Mouse (Mus musculus) gonadal fat pad, adult 2 months (tissue): ENCODE data around the gene Wnt7b. TPM values are rescaled to one million over a fixed set of nuclear protein-coding genes. Genes with fewer than 3 reads are reported as not detected.

Source experiments
- DNase-seq: peaks from one replicate; pipeline ENCODE4 v3.0.0-alpha.2; 2012; ENCODE audit warnings: low read depth
- polyA plus RNA-seq: library from polyadenylated mRNA; depleted of rRNA; stranded (reverse); fragments of >200 nt; gene quantifications from 2 replicates; pipeline ENCODE4 v1.2.3, GENCODE M21; 2012

Gene Wnt7b
- polyA plus RNA-seq, 1 experiment, result 15.0 TPM

DNA sequence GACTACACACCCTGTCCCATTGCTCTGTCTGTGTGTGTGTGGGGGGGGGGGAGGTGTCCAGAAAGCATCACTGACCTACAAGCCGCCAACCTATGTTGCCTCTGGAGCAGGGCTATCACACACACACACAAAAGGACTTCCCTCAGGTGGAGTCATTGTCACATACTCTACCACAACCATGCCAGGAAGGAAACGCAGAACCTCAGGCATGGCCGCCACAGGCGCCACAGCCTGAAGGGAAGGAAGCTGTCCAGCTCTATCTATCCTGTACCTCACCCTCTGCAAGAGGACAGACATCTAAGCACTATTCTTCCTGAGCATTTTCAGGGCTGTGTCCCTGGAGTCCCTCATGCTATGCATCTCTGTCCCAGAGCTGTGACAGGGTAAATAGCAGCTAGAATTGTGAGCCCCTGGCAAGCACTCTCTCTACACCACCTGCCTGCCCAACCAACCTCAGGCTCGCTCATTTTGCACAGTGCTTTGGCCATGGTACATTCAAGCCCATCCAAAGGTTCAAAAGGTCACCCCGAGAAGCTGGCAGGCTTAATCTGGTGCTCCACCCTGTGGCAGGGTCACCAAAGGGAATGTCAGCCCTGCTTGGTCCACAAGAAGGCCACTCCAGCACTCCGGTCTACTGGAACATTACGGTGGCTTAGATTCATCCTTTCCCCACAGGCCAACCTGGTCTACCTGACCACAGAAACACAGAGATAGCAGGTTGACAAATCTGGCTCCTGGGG, 12.1 kb downstream of the Wnt7b start:
- DNase-seq, result no peak

DNA sequence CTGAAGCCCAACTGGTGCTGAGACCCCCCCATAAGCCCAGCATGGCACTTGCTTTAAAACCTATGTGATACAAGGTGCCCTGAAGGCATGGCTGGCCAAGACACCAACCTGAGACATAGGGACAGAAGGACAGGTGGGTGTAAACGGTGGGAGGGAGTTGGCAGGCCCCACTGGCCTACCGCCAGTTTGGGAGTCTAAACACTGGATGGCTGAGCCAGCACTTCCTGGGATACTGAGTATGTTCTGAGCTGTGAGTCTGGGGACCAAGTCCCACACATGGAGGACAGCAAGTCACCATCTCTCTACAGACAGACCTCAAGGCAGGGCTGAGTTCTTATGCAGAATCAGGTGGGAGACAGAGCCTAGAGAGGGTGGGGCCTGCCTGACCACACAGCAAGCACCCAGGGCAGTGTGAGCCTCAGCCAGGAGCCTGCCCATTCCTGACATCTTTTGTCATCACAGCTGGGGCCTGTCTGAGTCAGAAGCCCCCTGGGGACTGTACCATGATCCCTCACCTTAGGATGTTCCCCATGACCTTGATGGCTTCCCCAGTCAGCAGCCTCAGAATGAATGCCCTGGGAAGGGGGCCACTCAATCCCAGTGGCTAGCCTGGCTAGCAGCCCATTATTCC, 13.0 kb downstream of the Wnt7b start:
- no peak for DNase-seq

DNA sequence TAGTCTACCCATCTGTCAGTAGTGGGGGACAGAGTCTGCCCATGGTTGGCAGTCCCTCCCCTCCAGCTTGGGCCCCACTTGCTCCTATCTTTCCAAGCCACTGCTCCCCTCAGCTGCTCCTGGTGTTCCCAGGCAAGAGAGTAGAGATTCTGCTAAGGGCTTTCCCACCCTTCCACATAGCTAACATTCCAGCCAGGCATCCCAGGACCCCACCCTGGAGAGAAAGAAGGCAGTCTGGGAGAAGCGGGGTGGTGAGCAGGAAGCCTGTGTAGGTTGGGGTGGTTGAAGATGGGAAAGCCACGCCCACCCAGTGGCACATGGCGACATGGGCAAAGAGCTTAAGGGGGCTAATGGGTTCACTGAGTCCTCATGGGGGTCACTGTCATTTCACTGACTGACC, 13.9 kb downstream of the Wnt7b start:
- DNase-seq, result no peak

DNA sequence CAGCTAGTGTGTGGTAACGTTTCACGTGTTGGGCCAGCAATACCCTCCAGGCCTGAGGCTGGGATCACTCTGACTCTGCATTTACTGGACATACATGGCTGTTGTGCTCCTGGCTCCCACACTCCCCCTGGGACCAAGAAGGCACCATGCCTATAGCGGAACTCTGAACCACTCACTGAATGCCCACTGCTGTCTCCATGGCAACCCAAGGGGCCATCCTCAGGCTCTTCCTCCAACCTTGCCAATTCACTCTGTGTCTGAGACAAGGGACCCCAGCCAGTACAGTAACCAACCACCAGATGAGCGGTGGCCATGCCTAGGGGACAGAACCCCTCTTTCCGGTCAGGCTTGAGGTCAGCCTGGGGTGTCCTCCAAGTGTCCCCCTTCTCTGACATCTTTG, 17.3 kb downstream of the Wnt7b start:
- no peak for DNase-seq

DNA sequence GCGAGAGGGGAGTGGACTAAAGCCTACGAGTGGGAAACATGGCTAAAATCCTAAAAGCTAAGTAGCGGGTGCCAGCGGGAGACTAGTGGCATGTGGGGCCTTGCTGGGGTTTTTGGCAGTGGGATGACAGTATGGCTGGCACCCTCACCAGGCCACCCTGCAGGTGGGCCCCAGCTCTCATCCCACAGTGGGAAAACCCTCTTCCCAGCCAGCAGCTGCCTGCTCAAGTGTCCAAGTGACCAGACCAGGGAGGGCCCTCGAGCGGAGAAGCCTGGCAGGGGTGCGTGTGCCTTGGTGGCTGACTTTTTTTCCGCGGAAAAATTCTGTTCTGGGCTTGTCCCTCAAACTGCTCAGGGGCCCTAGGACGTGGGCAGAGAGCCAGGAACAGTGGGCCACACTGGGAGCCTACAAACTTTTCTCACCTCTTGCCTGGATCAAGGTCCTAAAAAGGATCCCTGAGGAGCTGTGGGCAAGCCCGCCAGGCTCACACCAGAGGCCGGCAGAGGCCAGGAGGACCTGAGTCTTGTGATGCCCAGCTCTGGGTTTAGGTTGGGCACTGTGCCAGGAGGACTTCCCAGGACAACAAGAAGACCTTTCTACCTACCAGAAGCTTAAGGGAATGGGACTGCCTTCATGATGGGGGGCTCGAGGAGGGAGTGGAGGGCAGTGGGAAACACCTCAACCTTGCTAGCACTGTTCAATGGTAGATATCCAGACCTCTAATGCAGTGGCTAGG, 18.1 kb downstream of the Wnt7b start:
- no peak for DNase-seq

DNA sequence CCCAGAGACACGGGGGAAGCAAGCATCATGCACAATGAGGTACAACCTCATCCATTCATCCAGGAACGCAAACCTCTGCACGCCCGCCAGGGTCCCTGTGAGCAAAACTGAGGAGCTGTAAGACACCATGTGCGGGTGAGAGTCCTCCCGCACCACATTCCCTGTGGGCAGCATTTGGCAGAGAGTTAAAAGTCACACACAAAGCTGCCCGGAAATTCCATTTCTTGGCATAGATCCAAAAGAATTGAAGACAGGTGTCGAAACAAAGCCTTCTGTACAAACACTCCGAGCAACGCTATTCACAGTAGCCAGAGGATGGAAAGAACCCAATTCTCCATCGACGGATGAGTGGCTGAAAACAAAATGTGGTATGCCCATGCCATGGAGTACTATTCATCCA, 20.3 kb downstream of the Wnt7b start:
- no peak for DNase-seq

DNA sequence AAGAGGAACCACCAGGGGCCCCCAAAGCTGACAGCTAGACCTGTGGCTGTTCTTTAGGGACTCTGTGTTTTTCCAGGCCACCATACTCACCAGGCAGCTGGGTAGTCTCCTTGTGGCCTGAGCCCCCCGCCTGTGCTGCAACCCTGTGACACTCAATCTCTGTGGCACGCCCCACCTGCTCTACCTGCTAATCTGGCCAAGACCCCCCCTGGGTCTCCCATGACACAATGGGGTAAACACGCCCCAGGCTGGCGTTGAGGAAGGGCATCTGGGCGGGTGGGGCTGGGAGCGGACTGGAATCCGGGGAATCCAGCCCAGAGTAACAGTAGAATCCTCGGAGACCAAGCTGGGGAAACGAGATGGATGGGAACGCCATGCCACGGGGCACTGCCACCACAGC, 21.4 kb downstream of the Wnt7b start:
- no peak for DNase-seq

DNA sequence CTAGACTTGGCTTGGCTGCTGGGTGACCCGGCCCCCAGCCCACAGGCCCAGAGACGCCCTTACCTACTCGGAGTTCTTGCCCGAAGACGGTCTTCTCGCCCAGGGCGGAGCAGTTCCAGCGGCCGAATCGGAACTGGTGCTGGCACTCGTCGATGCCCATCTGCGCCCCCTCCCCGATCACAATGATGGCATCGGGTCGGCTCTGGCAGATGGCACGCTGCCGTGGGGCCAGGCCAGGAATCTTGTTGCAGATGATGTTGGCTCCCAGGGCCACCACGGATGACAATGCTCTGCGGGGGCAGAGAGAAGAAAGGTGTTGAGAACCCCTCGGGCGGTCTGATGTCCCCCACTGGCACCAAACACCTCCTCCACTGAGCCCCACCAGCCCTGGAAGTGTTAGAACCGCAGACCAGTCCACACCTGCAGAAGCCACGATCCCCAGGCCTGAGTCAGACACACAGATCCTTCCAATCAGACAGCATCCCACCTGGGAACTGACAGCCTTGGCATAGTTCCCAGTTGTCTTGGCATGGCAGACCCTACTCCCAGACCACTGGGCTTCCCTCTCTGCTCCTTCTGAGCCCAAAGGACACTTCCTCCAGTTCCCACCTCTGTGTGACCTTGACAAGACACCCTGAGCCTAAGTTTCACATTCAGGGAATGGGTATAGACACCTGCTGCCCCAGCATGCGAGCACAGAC, 23.3 kb downstream of the Wnt7b start:
- no peak for DNase-seq

DNA sequence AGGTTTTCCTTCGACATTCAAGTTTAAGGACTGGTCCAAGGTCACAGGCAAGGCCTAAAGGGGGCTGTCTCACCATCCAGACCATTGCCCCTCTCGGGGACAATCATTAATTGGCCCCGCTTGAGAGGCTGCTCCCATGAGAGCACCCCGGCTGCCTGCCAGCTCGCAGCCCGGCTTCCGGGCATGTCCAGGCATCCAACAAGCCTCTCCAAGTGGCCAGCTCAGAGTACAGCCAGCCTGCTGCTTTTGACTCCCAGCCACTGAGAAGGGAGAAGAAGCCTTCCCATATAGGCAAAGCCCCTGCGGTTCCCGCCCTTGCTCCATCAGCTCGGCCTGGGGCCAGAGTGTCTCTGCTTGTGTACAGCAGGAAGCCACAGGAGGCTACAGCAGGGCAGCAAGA, 26.5 kb downstream of the Wnt7b start:
- DNase-seq, result no peak

DNA sequence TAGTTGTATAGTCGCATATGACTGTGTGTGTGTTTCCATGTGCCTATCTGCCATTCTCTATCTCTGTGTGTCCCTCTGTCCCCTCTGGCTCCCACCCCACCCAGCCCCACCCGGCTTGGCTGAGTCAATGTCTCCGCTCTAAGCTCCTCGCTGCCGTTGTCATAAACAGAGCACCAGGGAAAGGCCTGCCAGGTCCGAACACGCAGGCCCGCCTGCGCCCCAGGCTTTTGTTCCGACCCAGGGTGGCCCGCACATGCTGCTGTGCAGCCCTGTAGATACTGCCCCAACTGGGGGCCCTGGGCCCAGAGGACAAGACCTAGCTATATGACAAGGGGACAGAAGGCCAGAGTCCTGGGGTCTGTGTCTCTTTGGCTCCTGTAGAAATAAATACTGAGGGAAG, 28.9 kb downstream of the Wnt7b start:
- DNase-seq, result no peak

DNA sequence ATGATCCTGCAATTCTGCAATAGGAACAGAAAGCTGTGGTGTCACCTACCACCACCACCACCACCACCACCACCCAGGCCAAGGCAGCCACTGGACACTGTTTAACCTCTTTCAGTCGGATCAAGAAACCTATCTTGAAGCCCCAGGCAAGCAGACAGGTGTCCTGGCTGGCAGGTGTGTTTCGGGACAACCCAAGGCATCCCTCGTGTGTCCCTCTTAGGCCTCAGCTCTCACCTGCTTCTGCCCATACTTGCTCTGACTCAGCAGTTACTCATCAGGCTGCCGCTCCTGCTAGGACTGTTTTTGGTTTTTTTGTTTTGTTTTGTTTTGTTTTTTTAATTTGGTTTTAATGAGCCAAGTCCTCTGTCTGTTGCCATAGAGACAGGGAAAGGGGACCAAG, 35.8 kb downstream of the Wnt7b start:
- no peak for DNase-seq

DNA sequence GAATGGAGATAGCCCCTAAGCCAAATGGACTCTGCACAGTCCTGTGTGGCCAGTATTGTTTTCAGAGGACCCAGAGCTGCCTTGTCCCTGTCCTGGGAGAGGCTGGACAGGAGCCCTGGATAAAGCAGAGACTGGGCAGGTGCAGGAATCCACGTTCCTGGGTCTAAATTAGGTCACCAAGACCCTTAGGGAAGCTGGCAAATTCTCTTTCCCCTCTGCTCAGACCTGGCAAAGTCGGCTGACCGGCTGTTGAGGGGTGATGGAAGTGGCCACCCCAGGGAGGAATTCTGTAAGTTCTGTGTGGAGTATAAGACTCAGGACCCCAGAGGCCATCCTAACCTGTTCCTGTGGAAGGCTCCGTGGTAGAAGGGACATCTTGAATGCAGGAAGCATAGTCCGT, 36.9 kb downstream of the Wnt7b start:
- DNase-seq, result no peak

DNA sequence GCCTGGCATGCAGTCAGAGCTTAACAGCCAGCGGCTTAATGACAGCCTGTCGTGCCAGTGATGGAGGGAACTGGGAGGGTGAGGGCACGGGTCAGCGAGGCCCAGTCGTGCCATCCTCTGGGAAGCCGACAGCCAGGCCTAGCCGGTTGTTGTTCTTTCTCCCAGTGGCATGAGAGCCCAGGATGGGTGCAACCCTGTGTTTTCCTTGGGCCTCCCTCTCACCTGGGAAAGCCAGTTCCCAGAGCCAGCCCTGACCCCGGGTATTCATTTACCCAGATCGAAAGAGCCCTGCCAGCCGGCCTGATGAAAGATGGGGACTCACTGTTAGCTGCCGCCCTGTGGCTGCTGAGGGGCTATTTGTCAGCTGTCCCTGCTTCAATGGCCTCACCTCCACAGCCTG, 44.1 kb downstream of the Wnt7b start:
- no peak for DNase-seq

DNA sequence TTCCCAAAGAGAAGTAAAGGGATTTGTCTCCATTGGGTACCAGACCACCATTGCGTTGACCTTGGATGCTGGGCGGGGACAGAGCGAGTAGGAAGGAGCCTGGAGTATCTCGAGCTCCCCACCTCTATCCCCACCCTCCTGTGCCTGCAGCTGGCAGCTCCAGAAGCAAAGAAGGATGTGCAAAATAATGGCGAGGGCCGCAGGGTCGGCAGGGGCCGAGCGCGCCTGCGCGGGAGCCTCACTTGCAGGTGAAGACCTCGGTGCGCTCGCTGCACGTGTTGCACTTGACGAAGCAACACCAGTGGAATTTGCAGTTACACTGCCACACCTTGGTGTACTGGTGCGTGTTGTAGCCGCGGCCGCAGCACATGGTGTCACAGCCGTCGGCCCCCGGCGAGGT, 45.1 kb downstream of the Wnt7b start:
- no peak for DNase-seq

DNA sequence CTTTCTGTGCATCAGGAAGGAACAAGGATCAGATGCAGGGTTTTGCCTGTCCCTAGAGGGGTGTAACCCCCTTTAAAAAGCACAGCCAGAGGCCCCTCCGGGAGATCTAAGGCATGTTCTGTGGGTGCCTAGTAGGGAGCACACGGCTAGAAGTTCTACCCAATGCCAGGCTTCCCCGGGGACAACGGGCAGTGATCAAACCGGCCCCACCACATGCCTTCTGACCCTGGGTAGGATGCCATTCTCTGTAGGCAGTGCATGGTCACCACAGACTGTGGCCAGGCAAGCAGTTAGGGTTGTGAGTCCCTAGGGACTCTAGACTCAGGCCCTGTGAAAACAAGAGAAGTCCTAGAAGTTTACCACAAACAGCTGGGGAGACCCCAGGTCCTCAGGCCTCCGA, 47.6 kb downstream of the Wnt7b start:
- no peak for DNase-seq

DNA sequence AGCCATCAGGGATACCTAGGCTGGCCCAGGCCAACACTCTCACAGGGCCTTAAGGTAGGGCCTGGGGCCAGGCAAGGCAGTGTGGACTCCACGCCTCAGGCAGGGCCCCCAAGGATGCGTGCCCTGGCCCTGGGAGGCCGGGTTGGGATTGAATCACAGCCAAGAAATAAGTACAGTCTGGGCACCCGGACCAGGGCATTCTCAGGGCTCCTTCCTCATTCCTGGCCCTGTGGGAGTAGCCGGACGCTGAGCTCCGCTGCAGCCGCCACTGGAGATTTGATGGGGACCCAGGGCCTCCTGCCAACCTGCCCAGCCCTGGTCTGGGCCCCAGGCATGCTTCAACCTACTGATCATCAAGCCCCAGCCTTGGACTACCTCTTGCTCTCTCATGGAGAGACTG, 48.1 kb downstream of the Wnt7b start:
- DNase-seq, result no peak

DNA sequence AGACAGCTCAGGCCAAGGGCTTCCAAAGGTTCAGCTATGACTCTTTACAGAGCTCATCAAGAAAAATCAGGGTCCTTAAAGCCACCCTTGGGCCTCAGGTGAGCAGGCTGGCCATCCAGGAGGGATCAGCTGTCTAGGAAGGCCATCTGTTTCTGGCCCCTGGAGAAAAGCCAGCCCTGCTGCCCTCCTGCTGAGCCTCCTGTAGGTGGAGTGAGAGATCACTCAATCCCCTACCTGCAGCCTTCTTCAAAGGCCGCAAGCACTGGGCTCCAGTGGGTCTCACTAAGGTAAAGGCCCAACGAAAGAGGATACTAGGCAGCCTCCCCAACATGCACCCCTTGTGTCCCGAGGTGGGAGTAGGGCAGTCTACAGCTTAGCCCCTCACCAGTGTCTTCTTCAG, 50.2 kb downstream of the Wnt7b start:
- DNase-seq, result no peak

DNA sequence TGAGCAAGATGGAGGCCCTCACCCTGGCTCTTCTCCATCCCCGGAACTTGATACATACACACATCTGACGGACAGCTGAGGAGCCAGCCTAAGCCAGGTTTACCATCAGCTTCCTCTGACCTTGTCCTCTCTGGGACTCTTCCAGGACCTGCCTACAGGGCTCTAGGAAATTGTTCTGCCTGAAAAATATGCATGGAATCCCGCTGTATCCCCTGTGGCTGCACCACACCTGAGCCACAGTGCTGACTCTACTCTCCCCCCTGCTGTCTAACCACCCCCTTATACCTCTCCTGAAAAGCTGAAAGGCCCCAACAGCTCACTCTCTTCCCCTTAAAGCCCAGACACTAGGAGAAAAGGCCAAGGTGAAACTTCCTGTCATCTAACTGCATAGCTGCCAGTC, 52.4 kb downstream of the Wnt7b start:
- no peak for DNase-seq

DNA sequence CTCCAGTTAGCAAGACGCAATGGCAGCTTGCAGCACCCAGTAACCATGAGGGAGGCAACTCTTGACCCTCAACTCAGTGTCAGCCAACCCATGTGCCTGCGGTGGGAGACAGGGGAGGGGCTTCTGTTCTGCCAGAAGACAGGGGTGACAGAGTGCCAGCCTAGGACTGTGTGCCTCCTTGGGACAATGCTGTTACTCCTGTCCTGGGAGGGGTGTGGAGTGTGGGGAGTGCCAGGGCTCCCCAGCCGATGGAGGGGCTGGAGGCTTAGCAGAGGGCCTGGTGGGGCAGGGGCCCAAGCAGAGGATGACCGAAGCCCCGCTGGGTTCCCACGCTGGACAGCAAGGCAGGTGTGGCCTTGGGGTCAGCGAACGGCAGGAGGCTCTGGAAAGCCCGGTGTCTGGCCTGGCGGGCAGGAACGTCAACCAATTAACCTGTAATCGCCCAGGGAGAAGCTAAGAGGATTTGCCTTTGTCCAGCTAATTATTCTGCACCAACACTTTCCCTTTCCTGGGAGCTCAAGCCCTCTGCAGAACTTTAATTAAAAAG, 57.8 kb downstream of the Wnt7b start:
- no peak for DNase-seq

DNA sequence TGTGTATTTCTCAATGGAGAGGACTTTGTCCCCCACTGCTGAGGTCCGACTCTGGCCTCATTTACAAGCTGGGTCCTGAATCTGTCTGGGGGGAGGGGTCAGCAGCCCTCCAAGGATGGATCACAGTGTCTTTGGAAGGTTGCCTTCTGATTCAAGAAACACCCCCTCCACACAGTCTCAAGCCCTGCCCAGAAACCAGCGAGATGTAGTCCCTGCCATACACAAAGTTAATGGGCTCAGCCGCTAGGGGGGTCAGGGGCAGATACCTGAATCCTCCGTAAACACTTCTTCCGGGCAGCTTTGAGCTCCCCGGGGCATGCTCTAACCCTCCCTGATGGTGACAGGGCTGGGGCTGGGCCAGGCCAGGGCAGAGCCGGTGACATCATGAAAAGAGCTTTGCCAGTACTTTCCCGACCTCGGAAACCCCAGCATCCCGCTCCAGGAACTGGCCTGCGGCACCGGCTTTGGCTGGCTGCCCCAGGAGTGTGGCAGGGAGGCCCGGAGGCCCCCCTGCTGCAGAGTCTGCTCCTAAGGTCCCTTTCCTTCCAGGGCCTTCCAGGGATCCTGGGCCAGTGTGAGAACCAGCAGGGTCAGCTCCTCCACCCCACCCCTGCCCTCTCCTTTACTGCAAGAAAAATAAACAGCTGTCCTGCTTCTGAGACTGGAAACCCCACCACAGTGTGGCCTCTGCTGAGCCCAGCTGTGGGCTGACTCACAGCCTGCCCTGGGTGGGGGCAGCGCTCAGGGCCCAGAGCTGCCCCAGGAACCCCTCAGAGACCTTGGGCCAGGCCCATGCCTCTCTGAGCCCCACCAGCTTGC, 58.9 kb downstream of the Wnt7b start:
- no peak for DNase-seq

DNA sequence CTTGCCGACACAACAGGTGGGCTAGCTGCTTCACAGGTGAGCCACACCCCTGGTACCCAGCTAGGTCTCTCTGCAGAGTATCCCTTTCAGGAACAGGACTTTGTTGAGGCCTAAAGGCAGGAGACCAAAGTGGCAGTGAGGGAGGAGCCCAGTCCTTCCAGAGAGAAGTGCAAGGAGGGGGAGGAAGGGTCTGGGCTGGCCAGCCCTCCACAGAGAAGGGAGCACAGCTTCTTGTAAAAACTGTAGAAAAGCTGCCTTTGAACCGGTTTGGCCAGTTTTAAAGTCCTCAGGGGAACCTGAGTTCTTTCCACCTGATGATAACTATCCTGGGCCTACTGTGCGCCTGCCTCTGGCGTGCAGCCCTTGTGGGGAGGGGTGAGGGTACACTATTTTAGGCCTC, 62.8 kb downstream of the Wnt7b start:
- no peak for DNase-seq
